Mouse (Mus musculus) embryo, embryonic 10 days (tissue): ENCODE measurements around the gene Zcchc24.
"Not testable (repeated sequence)": the region's sequence is repeated elsewhere in the genome, so short reads cannot be mapped to it uniquely, and the experiment has no call there.

Experiments
- DNase-seq: peaks from one replicate; pipeline ENCODE4 v3.0.0-alpha.2; 2015; ENCODE audit warnings: low spot score

The Zcchc24 gene

GRCm38 (mm10) chr14:25768915-25769625 is at the start of gene Zcchc24:
TSS of gene Zcchc24 (minus strand) at chr14:25769039.
- DNase-seq = peak; percentile 93

GRCm38 (mm10) chr14:25816416-25816815 is 47.6 kb upstream of the Zcchc24 start:
- DNase-seq = peak; percentile 88

GRCm38 (mm10) chr14:25814140-25814539 is 45.3 kb upstream of the Zcchc24 start:
- DNase-seq = no peak

GRCm38 (mm10) chr14:25811026-25811425 is 42.2 kb upstream of the Zcchc24 start:
- not testable (repeated sequence) for DNase-seq

GRCm38 (mm10) chr14:25806561-25806960 is 37.7 kb upstream of the Zcchc24 start:
- DNase-seq = no peak

DNA sequence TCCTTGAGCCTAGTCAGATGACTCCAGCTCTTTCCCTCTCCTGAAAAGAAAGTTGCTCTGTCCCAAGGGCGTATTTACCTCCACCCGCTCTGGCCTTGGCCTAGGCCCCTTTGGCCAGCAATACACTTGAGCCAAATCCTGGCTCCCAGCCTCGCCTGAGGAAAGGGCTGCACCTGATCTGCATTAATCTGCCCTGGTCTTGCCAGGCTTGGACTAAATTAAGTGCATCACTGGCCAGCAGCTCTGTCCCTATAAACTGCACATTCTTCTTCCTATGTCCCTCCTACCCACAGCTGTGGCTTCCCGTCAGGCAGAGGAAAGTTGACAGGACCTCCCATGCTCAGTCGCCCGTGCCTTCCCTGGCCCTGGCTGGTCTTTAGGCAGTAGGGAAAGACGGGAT is 37.0 kb upstream of the Zcchc24 start:
- DNase-seq = no peak

- no peak for DNase-seq
Measured at GRCm38 (mm10) chr14:25803246-25803809, 34.5 kb upstream of the Zcchc24 start.

DNA sequence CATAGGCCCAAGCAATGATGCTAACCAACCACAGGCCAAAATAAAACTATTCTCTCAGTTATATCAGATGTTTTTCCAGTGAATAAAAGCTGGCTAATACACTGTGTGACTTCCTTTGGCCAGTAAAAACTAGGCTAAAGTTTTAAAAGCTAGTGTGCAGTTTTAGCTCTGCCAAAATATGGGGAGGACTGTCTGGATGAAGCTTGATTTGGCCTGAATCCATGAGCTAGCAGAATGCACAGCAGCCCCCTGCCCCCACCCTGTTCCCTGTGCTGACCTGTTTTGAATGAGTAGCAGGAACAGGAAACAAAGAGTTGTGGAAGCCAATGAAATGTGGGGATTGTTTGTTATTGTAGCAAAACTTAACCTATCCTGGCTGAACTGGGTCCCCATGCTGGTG is 33.7 kb upstream of the Zcchc24 start:
- no peak for DNase-seq

DNA sequence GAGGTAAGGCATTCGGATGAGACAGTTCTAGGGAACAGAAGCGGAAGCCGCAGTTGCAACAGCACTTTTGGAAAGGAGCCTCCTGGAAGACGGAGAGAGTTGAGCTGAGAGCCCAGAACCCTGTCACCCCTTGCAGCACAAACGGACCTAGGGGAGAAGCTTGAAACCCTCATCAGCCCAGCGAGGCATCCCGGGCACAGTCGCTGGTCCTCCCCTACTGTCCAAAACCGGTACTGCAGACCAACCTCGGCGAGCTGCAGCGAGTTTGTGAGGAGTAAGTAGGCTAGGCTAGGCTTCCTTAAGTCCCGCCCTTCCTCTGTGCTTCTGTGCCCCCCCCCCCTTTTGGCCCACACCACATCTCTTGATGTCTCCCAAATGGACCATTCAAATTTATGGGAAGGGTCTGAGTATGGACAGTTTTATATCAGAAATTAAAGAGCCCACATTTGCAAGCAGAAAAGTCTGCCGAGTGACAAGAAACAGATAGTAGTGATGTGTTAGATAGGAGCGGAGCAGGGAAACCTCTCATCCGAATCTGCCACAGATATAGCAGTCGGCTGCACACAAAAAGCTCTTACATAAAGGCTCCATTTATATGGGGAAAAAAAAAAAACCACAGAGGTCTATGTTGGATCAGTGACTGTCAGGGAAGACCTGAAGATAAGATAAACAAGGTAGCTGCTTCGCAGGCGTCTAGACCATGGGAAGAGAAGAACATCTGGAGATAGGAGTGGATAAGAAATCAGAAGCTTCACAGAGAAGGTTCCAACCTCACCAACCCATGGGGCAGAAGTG is 31.5 kb upstream of the Zcchc24 start:
- peak; percentile 92 for DNase-seq

DNA sequence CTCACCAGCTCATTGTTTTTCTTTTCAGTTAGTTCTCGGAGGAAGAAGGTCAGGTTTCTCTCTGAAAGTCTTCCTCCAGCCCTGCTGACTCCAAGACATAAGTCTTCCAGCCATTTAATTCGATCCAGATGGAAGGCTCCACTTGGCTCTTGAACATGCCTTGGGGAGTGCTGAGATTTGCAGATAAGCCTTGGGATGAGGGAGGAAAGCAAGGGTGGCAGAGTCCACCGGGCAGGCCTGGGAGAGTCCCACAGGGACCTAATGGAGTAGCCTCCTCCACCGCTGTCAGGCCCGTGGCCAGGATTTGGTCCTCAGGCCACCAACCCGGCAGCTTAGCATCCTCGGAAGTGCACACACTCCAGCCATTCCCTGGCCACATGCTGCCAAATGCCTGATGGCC is 27.8 kb upstream of the Zcchc24 start:
- DNase-seq = peak; percentile 79

- peak; percentile 68 for DNase-seq
Measured at GRCm38 (mm10) chr14:25795561-25796174, 26.8 kb upstream of the Zcchc24 start.

GRCm38 (mm10) chr14:25795067-25795466 is 26.2 kb upstream of the Zcchc24 start:
- no peak for DNase-seq

DNA sequence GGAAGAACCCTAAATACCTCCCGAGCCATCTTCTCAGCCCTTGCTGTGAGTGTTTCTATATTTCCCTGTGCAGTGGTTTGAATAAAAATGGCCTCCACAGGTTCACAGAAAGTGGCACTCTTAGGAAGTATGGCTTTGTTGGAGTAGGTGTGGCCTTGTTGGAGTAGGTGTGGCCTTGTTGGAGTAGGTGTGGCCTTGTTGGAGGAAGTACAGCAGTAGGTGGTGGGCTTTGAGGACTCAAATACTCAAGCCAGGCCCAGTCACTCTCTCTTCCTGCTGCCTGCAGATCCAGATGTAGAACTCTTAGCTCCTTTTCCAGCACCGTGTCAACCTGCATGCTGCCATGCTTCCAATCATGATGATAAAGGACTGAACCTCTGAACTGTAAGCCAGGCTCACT is 25.5 kb upstream of the Zcchc24 start:
- DNase-seq = no peak

GRCm38 (mm10) chr14:25790768-25791302 is 22.0 kb upstream of the Zcchc24 start:
- DNase-seq = no peak

DNA sequence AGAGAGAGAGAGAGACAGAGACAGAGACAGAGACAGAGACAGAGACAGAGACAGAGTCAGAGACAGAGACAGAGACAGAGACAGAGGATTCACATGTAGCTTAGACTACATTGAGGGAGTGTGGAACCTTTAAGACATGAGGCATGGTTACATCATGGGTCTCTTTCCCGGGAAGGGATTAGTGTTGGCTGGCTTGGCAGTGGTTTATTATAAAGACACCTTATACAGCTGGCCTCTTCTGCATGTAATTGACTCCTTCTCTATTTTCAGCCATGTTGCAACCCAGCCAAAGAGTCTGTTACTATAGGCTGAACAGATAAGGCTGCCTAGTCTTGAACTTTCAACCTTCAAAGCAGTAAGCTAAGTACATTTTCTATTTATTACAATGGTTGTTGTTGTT is 21.1 kb upstream of the Zcchc24 start:
- DNase-seq = no peak

DNA sequence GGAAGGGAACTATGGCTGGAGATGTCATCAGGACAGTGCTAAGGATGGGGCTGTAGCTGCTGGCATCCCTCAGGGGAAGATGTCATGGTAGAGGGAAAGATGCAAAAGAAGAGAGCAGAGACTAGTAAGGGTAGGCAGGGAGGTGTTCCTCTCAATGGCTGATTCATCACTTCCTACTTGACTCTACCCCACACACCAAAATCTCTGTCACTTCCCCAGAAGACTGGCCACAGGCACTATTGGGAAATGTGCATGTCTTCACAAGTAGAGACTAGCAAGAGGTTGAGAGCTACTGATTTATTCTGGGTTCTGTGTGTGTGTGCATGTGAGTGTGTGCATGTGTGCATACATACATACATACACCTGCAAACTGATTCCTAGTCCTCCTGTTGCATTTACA is 20.4 kb upstream of the Zcchc24 start:
- DNase-seq = no peak

DNA sequence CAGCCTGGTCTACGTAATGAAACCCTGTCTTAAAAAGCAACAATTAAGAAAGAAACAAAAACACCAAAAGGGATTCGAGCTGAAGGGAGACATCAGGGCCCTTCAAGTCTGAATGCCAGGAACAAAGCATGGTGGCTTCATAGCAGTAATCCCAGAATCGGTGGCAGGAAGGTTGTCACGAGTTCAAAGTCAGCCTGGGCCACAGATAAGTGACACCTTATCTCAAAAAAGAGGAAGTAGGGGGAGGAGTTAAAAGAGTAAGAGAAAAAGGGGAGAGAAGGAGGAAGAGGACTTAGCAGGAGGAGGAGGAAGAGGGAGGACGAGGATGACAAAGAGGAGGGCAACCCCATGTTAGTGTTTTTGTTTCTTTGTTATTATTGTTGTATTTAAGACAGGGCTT is 19.4 kb upstream of the Zcchc24 start:
- DNase-seq = no peak

DNA sequence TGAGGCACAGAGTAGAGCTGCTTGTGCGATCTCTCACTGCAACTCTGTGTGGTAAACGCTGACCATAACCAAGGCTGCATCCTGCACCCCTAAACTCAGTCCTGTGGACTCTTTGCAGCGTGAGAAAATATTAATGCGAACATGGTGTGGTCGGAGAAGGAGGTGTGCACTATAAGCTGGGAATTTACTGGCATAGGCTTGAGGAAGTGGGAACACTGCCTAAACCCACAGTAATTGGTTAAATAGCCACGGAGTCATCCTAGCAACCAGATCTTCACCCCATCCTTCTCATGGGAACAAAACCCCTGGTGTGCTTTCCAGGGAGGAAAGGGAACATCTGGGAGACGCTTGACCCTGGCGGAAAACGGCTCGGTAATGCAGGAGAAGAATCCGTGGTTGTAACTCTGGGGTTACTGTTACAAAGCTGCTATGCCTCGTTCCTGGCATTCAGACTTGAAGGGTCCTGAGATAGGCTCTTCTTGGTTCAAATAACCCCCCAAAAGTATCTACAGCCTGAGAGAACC is 18.6 kb upstream of the Zcchc24 start:
- no peak for DNase-seq

- no peak for DNase-seq
Measured at GRCm38 (mm10) chr14:25786959-25787358, 18.1 kb upstream of the Zcchc24 start.

GRCm38 (mm10) chr14:25785210-25785609 is 16.4 kb upstream of the Zcchc24 start:
- DNase-seq = no peak

GRCm38 (mm10) chr14:25783220-25783619 is 14.4 kb upstream of the Zcchc24 start:
- DNase-seq = no peak

DNA sequence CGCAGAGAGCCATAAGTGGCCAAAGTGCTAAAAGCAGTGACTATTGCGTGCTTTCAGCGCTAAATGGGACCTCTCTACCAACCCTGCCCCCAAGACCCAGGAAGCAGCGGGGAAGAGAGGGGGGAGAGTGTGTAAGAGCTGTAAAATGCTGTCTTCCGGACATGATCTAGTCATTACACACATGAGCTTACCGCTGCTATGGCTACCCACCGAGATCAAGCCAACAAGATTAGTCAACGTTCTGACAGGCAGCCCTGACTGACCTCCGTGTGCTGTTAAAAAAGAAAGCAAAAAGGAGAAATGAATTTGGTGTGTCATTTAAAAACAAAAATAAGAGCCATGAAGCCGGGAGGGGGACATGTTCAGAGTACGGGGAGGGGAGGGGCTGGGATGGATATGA is 11.8 kb upstream of the Zcchc24 start:
- DNase-seq = no peak
